Mouse (Mus musculus): ENCODE results near the gene 4931414P19Rik. TPM values are rescaled to one million over a fixed set of nuclear protein-coding genes. Genes with fewer than 3 reads are reported as not detected.

4931414P19Rik gene
- total and polyA plus RNA-seq, 3 experiments, result 1.5 to 2.9 (median 2.7) TPM

DNA sequence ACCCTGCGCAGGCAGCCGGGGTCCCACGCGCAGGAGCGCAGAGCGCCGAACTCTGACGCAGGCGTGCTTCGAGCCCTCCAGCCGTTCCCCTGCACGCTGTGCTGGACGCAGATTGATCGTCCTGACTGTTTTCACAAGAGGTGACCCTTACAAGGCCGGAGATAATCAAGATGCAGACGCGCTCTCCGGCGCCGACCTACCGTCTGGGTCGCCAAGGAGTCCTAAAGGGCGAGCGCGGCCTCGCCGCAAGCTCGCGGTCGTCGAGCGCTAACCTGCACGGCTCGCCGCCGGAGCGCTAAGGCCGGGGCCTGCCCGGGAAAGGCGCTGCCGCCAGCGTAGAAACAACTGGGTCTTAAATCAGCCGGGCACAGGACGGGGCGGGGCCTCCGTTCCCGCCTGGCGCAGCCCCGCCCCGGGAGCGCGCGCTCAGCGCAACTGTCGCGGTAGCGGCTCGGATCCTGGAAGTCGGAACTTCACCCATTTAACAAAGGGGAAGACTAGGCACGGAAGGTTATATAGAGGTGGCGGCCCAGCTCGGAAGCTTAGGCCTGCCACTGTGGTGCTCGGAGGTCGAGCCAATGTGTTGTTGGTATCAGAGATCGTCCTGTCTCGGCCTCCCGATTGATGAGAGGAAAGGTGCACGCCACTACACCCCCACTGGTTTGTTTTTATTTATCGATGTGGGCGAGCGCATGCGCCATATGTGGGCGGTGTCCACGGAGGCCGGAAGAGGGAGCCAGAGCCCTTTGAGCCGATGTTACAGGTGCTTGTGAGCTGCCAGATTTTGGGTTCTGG is 51.6 kb downstream of the 4931414P19Rik start, which contains the start of gene Haus4:
Gene Haus4, minus strand, starts transcription at position 642 of the 795 bp plus-strand sequence.
- TF ChIP-seq JUN (IDR thresholded peaks at IDR 0.05; ENCODE audit: insufficient read depth, low read depth, low read length), result no peak
- peak; percentile 81 for TF ChIP-seq ELF1 (IDR thresholded peaks at IDR 0.05; ENCODE audit: low read depth, low read length)
- 0 out of 2 replicates have a peak, but pooled peaks have one; percentile 40 for TF ChIP-seq KAT2A (IDR thresholded peaks at IDR 0.05; ENCODE audit: insufficient replicate concordance, low read length)
- TF ChIP-seq USF2 (conservative IDR thresholded peaks at IDR 0.05; ENCODE audit: low read depth, low read length), result no peak
- TF ChIP-seq POLR2A (IDR thresholded peaks at IDR 0.05; ENCODE audit: low read depth, low read length), result peak; percentile 99
- peak; percentile 67 for TF ChIP-seq MYC (IDR thresholded peaks at IDR 0.05; ENCODE audit: low read depth, low read length)
- peak; percentile 83; the same call in 1 of the 2 replicates for TF ChIP-seq UBTF (IDR thresholded peaks at IDR 0.05; ENCODE audit: low read depth, low read length)
- TF ChIP-seq MAX (IDR thresholded peaks at IDR 0.05; ENCODE audit: low read length), result peak; percentile 83
- peak; percentile 73 for TF ChIP-seq SIN3A (IDR thresholded peaks at IDR 0.05; ENCODE audit: low read length)
- no peak for TF ChIP-seq JUND (conservative IDR thresholded peaks at IDR 0.05; ENCODE audit: low read depth, low read length)
- no peak for TF ChIP-seq ZC3H11A (IDR thresholded peaks at IDR 0.05; ENCODE audit: low read depth, low read length)
- no peak for TF ChIP-seq ZKSCAN1 (IDR thresholded peaks at IDR 0.05; ENCODE audit: borderline replicate concordance, low read depth, low read length)
- peak; percentile 55; the same call in 1 of the 2 replicates for TF ChIP-seq TCF12 (IDR thresholded peaks at IDR 0.05; ENCODE audit: low read depth, low read length)
- peak; percentile 90 for TF ChIP-seq NRF1 (IDR thresholded peaks at IDR 0.05; ENCODE audit: low read depth, low read length)
- peak; percentile 95 for TF ChIP-seq E2F4 (IDR thresholded peaks at IDR 0.05; ENCODE audit: insufficient replicate concordance, low read depth, low read length)
- TF ChIP-seq BHLHE40 (IDR thresholded peaks at IDR 0.05; ENCODE audit: low read depth, low read length), result peak; percentile 49; the same call in 1 of the 2 replicates
- TF ChIP-seq MAZ (IDR thresholded peaks at IDR 0.05; ENCODE audit: low read depth, low read length), result 0 out of 2 replicates have a peak, but pooled peaks have one; percentile 44
- TF ChIP-seq NELFE (IDR thresholded peaks at IDR 0.05; ENCODE audit: low read depth, low read length), result peak; percentile 95
- TF ChIP-seq RAD21 (IDR thresholded peaks at IDR 0.05; ENCODE audit: low read depth, low read length), result peak; percentile 63
- TF ChIP-seq PAX5 (IDR thresholded peaks at IDR 0.05; ENCODE audit: low read length), result no peak
- peak; percentile 84 for TF ChIP-seq TBP (conservative IDR thresholded peaks at IDR 0.05; ENCODE audit: low read depth, low read length)
- no peak for TF ChIP-seq ETS1 (conservative IDR thresholded peaks at IDR 0.05; ENCODE audit: low read depth, low read length)
- TF ChIP-seq CTCF (conservative IDR thresholded peaks at IDR 0.05 in 1 of 2, IDR thresholded peaks at IDR 0.05 in 1 of 2; ENCODE audit: low read depth in 2 of 2, low read length in 2 of 2), result peak in 1 of 2 experiments; percentile 66; a peak in 2 of 4 replicates
- peak; percentile 43 for TF ChIP-seq HCFC1 (IDR thresholded peaks at IDR 0.05; ENCODE audit: low read depth, low read length)
- peak; percentile 97 for TF ChIP-seq ZMIZ1 (IDR thresholded peaks at IDR 0.05; ENCODE audit: low read depth, low read length)
- TF ChIP-seq IRF4 (IDR thresholded peaks at IDR 0.05; ENCODE audit: low read depth, low read length), result no peak; the same call in 1 of the 2 replicates
- peak; percentile 94 for TF ChIP-seq CHD2 (IDR thresholded peaks at IDR 0.05; ENCODE audit: low read length)
- no peak for TF ChIP-seq CHD1 (IDR thresholded peaks at IDR 0.05; ENCODE audit: low read depth, low read length)
- Histone ChIP-seq H3K9ac (ENCODE audit: insufficient read depth, low read depth) (peak within 1 kb of the TSS; percentile 77), H3K4me2 (ENCODE audit: insufficient read depth, low read depth, poor library complexity, severe bottlenecking) (peak within 1 kb of the TSS; percentile 91), H3K27ac (ENCODE audit: insufficient read depth, low read depth) (peak within 1 kb of the TSS; percentile 88), H3K4me3 (replicated peaks in 1 of 3; ENCODE audit: low read depth in 2 of 3, low read length in 2 of 3, poor library complexity in 1 of 3) (peak within 1 kb of the TSS; percentile 63 to 80 (median 72)), H3K4me1 (ENCODE audit: control insufficient read depth in 1 of 2, insufficient read depth in 2 of 2) (peaks cover 0 to 18% of the 10 kb centered on the region in 2 experiments; a peak in 2 of 4 replicates), H3K27me3 (replicated peaks) (no peaks in the 10 kb centered on the region), H3K79me2 (replicated peaks; ENCODE audit: control insufficient read depth, extremely low read depth, insufficient read depth, poor library complexity, severe bottlenecking) (peaks cover 7% of the 10 kb centered on the region; the same call in 1 of the 2 replicates), H3K9me3 (replicated peaks; ENCODE audit: low read length) (no peaks in the 10 kb centered on the region), H3K36me3 (replicated peaks in 1 of 2; ENCODE audit: control insufficient read depth in 1 of 2, insufficient read depth in 1 of 2, low read length in 1 of 2) (peaks cover 16 to 30% of the 10 kb centered on the region in 2 experiments)
- dilution Hi-C loops (cut with MboI; ENCODE audit: extremely low pct_ligation_motif_present, extremely low pct_unique_long_range_greater_than_20kb, low sequenced_read_pairs) (no loop called here), in situ Hi-C loops (cut with MboI; ENCODE audit: low pct_ligation_motif_present, low pct_unique_long_range_greater_than_20kb, low sequenced_read_pairs) (loop anchor here (25.0 kb wide), 1 partner anchor 492 kb away; no protein-coding TSS in a partner anchor)
- peak; percentile 94 for DNase-seq (ENCODE audit: extremely low read depth)
